Mouse (Mus musculus) CH12.LX (cell line): ENCODE data around the gene Atrx. TPM values are rescaled to one million over a fixed set of nuclear protein-coding genes. Genes with fewer than 3 reads are reported as not detected.
A peak's percentile ranks its signal among the peaks of the same experiment; 100 is the strongest.

ENCODE experiments used
- DNase-seq: peaks from one replicate; pipeline ENCODE4 v3.0.0-alpha.2; 2013; ENCODE audit errors: extremely low read depth
- H3K27ac ChIP-seq: 2 replicates; pipeline ENCODE4 v1.5.1; 2012; ENCODE audit warnings: low read depth, mild to moderate bottlenecking, control low read depth, moderate library complexity; ENCODE audit not compliant: insufficient read depth
- H3K27me3 ChIP-seq: replicated peaks from 2 replicates; pipeline ENCODE3; 2012; ENCODE audit warnings: inconsistent platforms
- H3K36me3 ChIP-seq, 2 experiments: replicated peaks in 1 of 2; 2 replicates each; pipeline versions ENCODE3 to v1.6.1; 2012; ENCODE audit warnings: inconsistent platforms in 1 of 2, low read length in 1 of 2, mild to moderate bottlenecking in 1 of 2, mixed read lengths in 1 of 2, moderate library complexity in 1 of 2; ENCODE audit not compliant: control insufficient read depth in 1 of 2, insufficient read depth in 1 of 2
- H3K4me1 ChIP-seq, 2 experiments: 2 replicates each; pipeline ENCODE4 v1.6.1; 2012; ENCODE audit warnings: inconsistent platforms in 1 of 2, moderate library complexity in 1 of 2; ENCODE audit not compliant: insufficient read depth in 2 of 2, control insufficient read depth in 1 of 2
- H3K4me2 ChIP-seq: 2 replicates; pipeline ENCODE4 v1.6.1; 2012; ENCODE audit warnings: low read depth, mild to moderate bottlenecking, control low read depth; ENCODE audit not compliant: poor library complexity, insufficient read depth, severe bottlenecking
- H3K4me3 ChIP-seq, 3 experiments: fragments of 150-350 bp in 1 of 3; sonication (generic) in 1 of 3; replicated peaks in 1 of 3; 2 replicates each; pipeline versions ENCODE3 to v1.5.1; 2011 to 2012; ENCODE audit warnings: low read depth in 2 of 3, low read length in 2 of 3, mild to moderate bottlenecking in 2 of 3, moderate library complexity in 2 of 3, control low read depth in 1 of 3, improper control_type of control experiment in 1 of 3, inconsistent platforms in 1 of 3, mixed read lengths in 1 of 3; ENCODE audit not compliant: poor library complexity in 1 of 3
- H3K79me2 ChIP-seq: replicated peaks from 2 replicates; pipeline ENCODE4 v1.6.1; 2012; ENCODE audit warnings: mild to moderate bottlenecking, moderate library complexity; ENCODE audit not compliant: control insufficient read depth, poor library complexity, insufficient read depth, severe bottlenecking; ENCODE audit errors: extremely low read depth
- H3K9ac ChIP-seq: 2 replicates; pipeline ENCODE4 v1.6.1; 2012; ENCODE audit warnings: low read depth, mild to moderate bottlenecking, control low read depth, moderate library complexity; ENCODE audit not compliant: insufficient read depth
- H3K9me3 ChIP-seq: replicated peaks from 2 replicates; pipeline ENCODE3; 2012; ENCODE audit warnings: low read length, inconsistent platforms, mixed read lengths
- CHD2 ChIP-seq: IDR thresholded peaks from 2 replicates; pipeline ENCODE4 v1.6.1; 2011; ENCODE audit warnings: low read length, improper control_type of control experiment
- EP300 ChIP-seq: IDR thresholded peaks from 2 replicates; pipeline ENCODE4 v1.6.1; 2011; ENCODE audit warnings: low read length, improper control_type of control experiment
- NRF1 ChIP-seq: IDR thresholded peaks from 2 replicates; pipeline ENCODE4 v1.6.1; 2014; ENCODE audit warnings: low read depth, mild to moderate bottlenecking, inconsistent platforms, low read length, improper control_type of control experiment, moderate library complexity
- POLR2A ChIP-seq: IDR thresholded peaks from 2 replicates; pipeline ENCODE4 v1.6.1; 2011; ENCODE audit warnings: low read depth, mild to moderate bottlenecking, improper control_type of control experiment, low read length
- POLR2AphosphoS2 ChIP-seq: IDR thresholded peaks from 2 replicates; pipeline ENCODE4 v1.6.1; 2011; ENCODE audit warnings: low read depth, low read length, improper control_type of control experiment
- RCOR1 ChIP-seq: conservative IDR thresholded peaks from 2 replicates; pipeline ENCODE4 v1.6.1; 2012; ENCODE audit warnings: low read depth, mild to moderate bottlenecking, inconsistent platforms, low read length, improper control_type of control experiment
- ZNF384 ChIP-seq: IDR thresholded peaks from 2 replicates; pipeline ENCODE4 v1.6.1; 2012; ENCODE audit warnings: low read depth, low read length, improper control_type of control experiment, inconsistent platforms
- dilution Hi-C: fragments of 300-500 bp; cut with MboI; formaldehyde crosslinking; loops from 2 replicates; pipeline ENCODE4 v1.14.3; 2020; ENCODE audit warnings: low sequenced_read_pairs; ENCODE audit not compliant: extremely low pct_unique_long_range_greater_than_20kb, extremely low pct_ligation_motif_present
- in situ Hi-C: fragments of 300-500 bp; cut with MboI; formaldehyde crosslinking; loops from 3 replicates; pipeline ENCODE4 v1.14.3; 2019; ENCODE audit warnings: low sequenced_read_pairs, low pct_ligation_motif_present, low pct_unique_long_range_greater_than_20kb, mixed read lengths
- polyA plus RNA-seq: library from polyadenylated mRNA; unstranded; fragments of >175 nt; gene quantifications from 2 replicates; pipeline ENCODE4 v1.2.1, GENCODE M21; 2012; ENCODE audit warnings: low read depth; ENCODE audit not compliant: insufficient read length
- total RNA-seq, 2 experiments: library from RNA; depleted of rRNA; stranded (reverse); fragments of 300-350 nt in 1 of 2; fragments of >200 nt in 1 of 2; gene quantifications; 2 replicates each; pipeline ENCODE4 v1.2.3; 2012 to 2014

The Atrx gene
- total and polyA plus RNA-seq, 3 experiments = 64.3 to 83.6 (median 64.9) TPM

DNA sequence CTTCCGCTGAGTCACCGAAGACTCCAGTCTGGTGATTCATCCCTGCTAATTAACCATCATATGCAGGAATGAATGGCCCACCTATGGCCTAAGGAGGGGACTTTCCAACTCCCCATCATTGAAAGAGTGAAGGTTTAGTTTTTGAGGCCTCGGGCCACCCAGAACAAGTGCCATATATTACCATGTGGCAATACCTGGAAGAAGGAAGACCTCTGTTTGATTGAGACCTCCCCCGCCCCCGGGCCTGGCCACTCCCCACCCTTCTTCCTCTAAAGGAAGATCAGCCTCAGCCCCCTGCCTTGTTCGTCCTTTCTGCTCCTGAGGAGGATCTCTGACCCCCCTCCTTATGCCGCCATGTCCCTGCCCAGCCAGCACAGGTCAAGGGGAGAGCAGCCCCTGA lies 10.0 kb upstream of the Atrx start:
- no peaks in the 10 kb centered on the region for H3K36me3 ChIP-seq
- no peak for TF ChIP-seq EP300
- no peak for TF ChIP-seq RCOR1
- TF ChIP-seq, all 38 proteins: peak for 0
- in situ Hi-C loops (no loop called here), dilution Hi-C loops (no loop called here)
- Histone ChIP-seq H3K27me3 (no peaks in the 10 kb centered on the region), H3K4me2 (no peak overlapping the region), H3K4me1 (peaks cover 0 to 8% of the 10 kb centered on the region in 2 experiments; a peak in 2 of 4 replicates), H3K79me2 (no peaks in the 10 kb centered on the region), H3K27ac (no peak overlapping the region), H3K9ac (no peak overlapping the region), H3K4me3 (no peak overlapping the region), H3K9me3 (no peaks in the 10 kb centered on the region)
- DNase-seq = no peak

DNA sequence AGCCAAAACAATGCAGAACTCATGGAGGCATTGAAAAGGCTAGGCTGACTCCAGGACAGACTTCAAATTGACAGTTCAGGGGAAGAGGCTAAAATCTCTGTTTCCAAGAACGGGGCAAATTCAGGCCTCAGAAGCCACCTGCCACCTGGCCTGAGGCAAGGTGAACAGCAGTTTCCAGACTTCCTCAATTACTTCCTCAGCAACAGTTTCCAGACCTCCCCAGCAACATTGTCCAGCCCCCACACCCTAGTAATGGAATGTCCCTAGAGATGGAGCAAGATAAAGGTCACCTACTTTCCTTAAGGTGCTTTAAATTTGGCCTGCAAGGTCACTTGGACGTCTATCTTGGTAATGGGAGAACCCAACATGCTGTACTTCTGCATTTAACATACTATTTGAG lies 8.5 kb upstream of the Atrx start:
- in situ Hi-C loops = no loop called here
- H3K4me2 ChIP-seq = no peak overlapping the region
- no peak overlapping the region for H3K27ac ChIP-seq
- dilution Hi-C loops = no loop called here
- H3K36me3 ChIP-seq = no peaks in the 10 kb centered on the region
- H3K9me3 ChIP-seq = no peaks in the 10 kb centered on the region
- H3K79me2 ChIP-seq = no peaks in the 10 kb centered on the region
- H3K4me3 ChIP-seq = no peak overlapping the region
- DNase-seq = peak; percentile 40
- TF ChIP-seq CHD2 = no peak
- TF ChIP-seq EP300 = 0 out of 2 replicates have a peak, but pooled peaks have one; percentile 38
- H3K4me1 ChIP-seq = peaks cover 0 to 8% of the 10 kb centered on the region in 2 experiments; a peak in 2 of 4 replicates
- H3K9ac ChIP-seq = no peak overlapping the region
- H3K27me3 ChIP-seq = no peaks in the 10 kb centered on the region

DNA sequence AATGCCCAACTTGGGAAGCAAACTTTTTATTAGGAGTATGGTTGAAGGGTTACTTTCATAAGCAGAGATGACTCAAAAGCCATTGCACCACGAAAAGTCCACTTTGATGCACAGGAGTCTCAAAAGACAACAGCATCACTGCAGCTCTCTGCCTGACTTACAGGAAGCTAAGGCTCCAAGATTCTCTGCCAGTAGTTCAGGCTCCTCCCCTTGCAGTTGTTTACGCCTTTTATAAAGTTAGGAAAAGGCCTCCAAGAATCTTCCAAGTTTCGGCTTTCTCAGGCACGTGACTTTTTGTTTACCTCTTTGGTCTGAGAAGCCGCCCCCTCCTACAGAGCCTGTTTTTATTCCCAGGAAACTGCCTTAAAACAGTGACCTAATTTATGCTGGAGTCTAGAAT lies 5.1 kb upstream of the Atrx start:
- no peak overlapping the region for H3K9ac ChIP-seq
- H3K4me3 ChIP-seq = no peak overlapping the region
- dilution Hi-C loops (no loop called here), in situ Hi-C loops (no loop called here)
- no peaks in the 10 kb centered on the region for H3K36me3 ChIP-seq
- no peaks in the 10 kb centered on the region for H3K9me3 ChIP-seq
- no peak overlapping the region for H3K4me2 ChIP-seq
- TF ChIP-seq ZNF384 (no peak), POLR2AphosphoS2 (no peak), POLR2A (no peak), NRF1 (no peak)
- no peak overlapping the region for H3K27ac ChIP-seq
- no peak for DNase-seq
- no peaks in the 10 kb centered on the region for H3K27me3 ChIP-seq
- no peaks in the 10 kb centered on the region for H3K79me2 ChIP-seq
- peaks cover 0 to 10% of the 10 kb centered on the region in 2 experiments; a peak in 2 of 4 replicates for H3K4me1 ChIP-seq
